Mouse (Mus musculus) kidney, postnatal 36 days (tissue): ENCODE data around the gene Gkap1.

Source experiments
- DNase-seq, 2 experiments: peaks; one replicate each; pipeline ENCODE4 v3.0.0; 2021 to 2022; ENCODE audit warnings: mixed read lengths in 2 of 2

Gkap1 gene

DNA sequence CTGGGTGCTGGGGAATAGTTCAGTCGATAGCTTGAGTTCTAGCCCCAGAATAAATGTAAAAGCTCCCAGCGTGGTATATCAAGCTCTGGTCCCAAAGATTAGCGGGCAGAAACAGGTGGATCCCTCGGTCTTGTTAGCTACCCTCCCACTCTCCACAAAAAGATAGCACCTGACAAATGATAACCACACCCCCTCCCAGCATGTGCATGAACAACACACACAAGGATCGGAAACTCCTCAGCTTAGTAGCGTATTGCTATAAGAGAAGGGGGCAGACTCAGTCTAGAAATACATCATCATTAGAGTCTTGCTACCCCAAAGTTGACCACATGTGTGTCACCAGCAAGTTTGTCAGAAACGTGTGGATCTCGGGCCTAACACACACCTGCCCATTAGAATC lies at the start of gene Gkap1:
Gene Gkap1 (minus strand): TSS at position 101 of the 400 bp plus-strand sequence.
- DNase-seq: no peak

DNA sequence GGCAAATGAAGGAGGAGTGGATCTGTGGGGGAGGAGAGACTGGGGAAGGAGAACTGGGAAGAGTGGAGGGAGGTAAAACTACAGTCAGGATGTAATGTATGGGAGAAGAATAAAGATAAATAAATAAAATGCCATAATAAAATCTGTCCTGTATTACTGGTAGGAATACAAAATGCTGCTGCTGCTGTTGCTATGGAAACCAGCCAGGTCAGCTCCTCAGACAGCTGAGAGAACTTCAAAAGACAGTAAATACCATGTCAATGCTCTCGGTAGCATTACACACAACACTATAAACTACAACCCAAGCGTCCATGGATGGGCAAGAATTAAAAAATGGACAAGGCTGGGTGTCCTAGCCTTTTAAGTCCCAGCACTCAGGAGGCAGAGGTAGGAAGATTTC lies 42.3 kb upstream of the Gkap1 start:
- DNase-seq: no peak

DNA sequence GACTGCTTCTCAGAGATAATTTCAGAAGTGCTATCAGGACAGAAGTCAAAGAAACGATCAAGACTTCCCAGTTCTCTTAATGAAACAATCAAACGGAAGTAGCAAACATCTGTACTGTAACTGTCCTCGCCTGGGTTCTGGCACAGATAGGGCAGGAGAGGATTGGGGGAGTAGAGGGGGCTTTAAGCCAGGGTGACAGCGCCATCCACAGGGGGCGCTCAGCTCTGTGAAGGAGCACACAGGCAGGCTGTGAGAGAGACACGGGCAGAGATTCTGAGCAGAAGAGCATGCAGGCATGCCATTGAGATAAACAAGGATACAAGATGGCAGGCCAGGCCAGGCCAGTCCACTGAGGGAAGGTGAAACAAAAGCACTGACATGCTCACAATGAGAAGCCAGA lies 39.5 kb upstream of the Gkap1 start:
- no peak for DNase-seq

DNA sequence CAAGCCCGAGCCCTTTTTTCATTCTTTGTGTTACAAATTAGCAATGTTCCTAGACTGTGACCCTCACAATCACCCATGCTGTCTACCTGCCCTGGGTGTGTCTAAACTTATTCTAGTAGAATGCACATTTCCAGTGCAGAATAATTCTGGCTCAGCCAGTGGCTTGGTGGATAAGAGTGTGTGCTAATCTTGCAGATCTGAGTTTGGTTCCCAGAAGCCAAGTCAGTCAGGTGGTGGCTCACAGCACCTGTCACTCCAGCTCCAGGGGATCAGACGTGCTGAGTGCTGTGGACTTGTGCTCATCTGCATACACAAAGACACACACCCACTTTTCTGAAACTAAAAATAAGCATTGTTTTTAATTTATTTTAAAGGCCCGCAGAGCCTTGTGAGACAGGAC lies 38.3 kb upstream of the Gkap1 start:
- no peak for DNase-seq

DNA sequence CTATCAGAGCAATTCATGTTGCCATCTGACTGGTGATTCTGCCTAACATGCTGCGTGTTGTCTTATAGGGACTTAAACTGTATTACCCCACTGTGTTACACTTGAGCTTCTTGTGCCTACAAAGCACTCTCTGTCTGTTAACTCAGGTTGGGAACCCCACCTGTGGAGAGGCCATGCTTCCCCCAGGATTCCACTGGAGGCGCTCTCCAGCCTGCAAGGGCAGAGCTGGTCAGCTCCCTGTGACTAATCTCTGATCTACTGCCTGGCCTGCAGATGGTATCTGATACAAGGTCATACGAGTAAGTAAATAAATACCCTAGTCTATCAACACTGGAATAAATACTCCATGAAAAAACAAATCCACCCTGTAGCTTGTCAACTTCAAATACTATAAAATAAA lies 35.9 kb upstream of the Gkap1 start:
- DNase-seq: peak; percentile 29 to 44

DNA sequence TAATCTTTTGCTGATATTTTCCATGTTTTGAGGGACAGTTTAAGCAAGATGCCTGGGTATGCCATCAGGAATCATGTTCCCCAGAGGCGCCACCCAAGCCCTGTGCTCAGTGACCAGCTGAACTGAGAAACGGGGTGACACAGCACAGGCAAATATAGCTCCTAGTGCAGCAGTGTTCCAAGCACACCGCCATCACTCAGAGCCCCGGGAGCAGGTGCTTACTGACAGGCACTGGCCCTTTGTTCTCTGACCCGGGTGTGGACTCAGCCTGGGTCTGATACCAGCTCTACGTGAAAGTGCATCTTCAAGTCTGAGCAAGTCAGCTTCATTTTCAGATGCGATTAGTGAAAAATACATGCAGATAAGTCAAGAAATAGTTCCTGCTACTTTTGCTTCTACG lies 34.0 kb upstream of the Gkap1 start:
- no peak for DNase-seq

DNA sequence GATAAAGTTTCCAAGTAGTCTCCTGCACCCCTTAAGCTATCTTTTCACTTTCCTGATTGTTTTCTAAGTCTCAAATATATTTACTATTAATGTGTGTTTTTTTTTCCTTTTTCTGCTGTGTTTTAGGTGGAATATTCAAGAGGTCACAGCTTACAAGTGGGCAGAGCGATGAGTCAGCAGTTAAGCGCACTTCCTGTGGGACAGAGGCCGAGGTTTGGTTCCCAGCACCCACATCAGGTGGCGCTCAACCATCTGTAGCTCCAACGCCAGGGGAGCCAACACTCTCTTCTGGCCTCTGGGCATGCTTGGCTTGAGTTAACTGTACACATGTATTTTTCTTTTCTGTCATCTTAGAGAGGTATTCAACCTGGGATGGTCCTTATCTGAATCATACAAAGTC lies 32.0 kb upstream of the Gkap1 start:
- no peak for DNase-seq

DNA sequence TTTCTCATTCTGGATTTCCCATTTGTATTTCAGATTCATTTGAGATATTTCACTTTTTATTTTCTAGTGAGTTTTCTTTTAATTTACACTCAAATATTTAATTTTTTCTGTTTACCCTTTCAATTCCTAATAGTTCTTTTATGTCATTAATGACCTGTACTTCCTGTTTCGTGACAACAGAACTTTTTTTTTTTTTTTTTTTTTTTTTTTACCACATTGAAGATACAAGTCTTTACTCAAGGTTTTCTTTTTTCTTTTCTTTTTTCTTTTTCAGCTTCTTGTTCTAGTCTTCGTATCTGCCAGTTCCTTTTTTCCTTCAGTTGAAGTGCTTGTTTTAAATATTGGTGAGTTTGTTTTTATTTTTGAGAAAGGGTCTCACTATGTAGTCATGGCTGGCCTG lies 29.7 kb upstream of the Gkap1 start:
- DNase-seq: no peak

DNA sequence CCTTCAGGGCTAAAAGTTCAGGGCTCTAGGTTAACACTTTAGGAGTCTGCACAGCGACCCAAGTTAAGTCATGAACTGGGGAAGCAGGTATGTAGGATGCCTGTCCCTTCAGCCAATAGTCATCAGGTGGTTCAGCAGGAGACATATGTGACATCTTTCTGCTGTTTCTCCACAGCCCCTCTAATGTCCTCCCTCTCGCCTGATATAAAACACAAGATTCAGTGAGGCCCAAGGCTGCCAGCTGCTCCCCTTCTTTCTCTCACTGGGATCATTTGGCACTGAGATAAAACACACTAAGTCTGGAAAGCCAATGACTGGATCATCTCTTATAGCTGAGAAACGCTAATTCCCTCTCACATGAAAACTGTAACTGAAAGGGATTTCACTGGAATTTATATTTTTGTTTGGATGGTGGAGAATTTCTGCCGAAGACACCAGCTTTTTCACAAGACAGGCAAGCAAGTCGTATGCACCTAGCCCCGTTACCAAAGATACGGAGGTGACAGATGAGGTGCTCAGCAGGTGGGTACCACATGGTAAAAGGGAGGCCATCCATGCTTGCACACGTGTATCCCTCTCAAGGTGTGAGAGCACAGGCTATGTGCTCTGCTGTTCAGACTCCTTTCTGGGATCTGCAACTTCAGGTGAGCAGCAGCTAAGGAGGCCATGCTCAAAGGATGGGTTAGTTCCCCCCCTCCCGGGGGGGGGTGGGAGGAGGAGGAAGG lies 27.1 kb upstream of the Gkap1 start:
- no peak for DNase-seq

DNA sequence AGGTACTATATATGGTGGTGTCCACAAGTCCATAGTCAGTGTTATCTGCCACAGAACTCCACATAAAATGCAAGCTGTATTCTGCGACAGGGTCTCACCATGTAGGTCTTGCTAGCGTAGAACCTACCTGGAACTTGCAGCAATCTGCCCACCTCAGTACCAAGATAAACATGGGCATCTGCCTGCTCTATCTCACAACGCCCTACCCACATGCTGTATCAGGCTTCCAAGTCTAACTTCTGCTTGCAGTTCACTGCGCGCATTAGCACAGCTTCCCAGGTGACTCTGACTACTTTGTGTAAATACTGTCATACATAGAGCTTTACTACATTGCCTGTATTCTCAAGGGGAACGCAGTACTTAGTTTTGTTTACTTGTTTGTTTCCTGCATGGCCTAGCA lies 26.5 kb upstream of the Gkap1 start:
- DNase-seq: no peak

DNA sequence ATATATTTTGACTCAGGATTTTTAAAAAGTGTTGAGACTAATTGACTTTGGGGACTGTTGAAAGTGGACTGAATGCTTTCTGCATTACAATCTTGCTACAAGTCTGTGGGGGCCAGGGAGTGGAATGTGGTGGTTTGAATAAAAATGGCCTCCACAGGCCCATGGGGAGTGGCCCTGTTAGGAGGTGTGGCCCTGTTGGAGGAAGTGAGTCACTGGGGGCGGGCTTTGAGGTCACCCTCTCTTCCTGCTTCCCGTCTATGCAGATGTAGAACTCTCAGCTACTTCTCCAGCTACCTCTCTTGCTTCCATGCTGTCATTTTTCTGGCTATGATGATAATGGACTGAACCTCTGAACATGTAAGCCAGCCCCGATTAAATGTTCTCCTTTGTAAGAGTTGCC lies 23.3 kb upstream of the Gkap1 start:
- DNase-seq: no peak

DNA sequence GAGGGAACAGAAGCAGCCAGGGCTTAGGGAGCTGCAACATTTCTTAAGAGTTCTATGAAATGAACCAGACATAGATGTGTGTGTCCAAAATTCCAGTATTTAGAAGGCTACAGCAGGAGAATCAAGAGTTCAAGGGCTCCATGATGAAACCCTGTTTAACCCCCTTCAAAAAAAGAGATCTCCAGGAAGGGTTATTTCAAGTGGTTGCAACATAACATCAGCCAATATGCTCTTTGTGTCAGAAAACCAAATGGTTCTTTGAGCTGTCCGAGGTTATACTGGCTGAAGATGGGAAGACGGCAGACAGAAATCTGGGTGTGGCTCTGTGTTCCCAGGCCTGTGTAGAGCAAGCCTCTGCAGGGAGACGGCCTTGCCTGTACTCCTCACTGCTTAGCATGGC lies 20.1 kb upstream of the Gkap1 start:
- no peak for DNase-seq

DNA sequence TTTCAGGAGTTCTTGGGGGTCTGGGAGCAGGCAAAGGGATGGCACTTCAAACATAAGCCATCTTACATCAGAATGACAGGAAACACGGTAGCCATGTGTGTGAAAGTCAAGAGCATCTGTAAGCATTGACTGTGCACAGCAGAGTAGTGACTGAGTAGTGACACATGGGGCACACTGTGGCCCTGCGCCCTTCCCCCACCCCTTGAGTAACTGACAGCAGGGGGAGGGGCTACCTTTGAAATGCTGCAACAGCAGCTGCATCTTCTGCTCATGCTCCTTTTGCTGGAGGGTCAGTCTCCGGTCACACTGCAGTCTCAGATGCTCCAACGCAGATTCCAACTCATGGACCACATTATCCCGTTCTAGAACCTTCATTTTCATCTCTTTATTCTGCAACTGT lies 17.3 kb upstream of the Gkap1 start:
- no peak for DNase-seq

DNA sequence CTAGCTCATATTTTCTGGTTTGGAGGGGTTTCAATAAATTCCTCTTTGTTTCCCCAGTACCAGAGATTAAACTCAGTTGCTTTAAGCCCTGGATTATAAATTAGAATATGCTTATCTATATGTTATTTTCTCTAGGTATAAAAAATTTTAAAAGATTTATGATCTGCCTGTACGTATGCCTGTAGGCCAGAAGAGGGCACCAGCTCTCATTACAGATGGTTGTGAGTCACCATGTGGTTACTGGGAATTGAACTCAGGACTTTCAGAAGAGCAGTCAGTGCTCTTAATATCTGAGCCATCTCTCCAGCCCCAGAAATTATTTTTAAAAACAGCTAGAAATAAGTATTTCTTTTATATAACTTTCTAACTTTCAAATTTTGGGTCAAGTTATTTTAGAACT lies 13.8 kb upstream of the Gkap1 start:
- DNase-seq: no peak

DNA sequence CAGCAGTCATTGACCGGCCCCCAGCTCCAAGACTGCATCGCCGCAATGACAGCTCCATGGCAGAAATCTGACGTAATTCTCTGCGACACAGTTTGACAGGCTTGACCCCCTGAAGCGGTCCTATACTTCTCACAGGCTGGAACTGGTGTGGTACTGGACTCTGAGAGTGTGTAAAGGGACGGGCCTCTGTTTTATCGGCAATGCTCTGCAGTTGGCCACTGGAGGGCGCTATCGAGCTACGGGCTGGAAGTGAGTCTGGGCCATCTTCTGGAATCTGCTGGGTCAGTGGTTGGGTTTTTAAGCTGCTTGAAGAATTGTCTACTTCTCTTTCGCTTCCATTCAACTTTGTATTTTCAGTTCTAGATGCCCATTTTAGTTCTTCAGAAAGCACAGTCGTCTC lies 12.3 kb upstream of the Gkap1 start:
- peak; percentile 76 to 94 for DNase-seq

DNA sequence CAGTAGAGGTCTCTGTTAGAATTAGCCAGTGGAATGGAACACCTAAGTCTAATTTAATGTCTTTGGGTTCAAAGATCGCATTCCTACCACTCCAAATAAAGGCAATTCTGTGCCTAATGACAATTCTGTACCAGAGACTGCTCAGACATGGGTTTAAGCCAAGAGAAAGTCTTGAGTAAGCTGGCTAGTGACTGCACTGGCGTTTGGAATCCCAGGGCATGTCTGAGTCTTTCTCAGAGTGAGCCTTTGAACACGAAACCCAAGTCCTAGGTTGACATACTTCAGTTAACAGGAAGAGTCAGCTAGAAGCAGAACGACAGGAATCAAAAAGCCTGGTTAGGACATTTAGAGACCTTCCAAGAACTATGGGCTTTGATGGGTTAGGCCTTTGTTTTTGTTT lies 8.0 kb upstream of the Gkap1 start:
- DNase-seq: peak; percentile 34 to 81

DNA sequence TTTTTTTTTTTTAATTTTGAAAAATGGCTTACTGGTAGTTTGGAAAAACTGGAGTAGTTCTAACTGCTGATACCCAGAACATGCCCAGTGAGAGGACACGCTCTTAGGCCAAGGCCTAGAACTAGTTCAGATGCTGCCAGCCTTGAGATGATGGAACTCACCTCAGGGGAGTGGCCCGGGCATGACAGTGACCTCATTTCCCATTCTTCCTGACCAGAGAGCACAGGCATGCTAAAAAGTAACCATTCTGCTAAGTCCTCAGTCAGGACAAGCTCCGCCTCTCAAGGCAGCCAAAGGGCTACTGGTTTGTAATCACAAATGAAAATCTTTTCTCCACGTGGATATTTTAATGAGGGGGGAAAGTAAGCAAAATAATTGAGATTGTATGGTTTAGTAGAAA lies 6.4 kb upstream of the Gkap1 start:
- peak; percentile 59 to 61 for DNase-seq

DNA sequence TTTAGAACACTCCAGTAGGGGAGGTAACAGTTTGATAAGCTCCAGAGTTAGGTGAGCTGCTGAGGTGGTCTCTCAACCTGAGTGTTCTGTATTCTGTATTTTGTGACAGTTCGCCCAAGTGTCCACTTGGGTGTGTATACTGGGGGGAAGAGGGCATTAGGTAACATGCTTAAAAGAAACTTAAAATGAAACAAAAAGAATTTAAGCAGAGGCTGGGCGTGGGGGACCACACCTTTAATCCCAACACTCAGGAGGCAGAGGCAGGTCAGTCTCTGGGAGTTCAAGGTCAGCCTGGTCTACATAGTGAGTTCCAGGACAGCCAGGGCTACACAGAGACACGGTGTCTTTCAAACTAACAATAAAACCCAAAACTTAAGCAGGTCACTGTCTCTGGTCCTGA lies 5.0 kb upstream of the Gkap1 start:
- no peak for DNase-seq

DNA sequence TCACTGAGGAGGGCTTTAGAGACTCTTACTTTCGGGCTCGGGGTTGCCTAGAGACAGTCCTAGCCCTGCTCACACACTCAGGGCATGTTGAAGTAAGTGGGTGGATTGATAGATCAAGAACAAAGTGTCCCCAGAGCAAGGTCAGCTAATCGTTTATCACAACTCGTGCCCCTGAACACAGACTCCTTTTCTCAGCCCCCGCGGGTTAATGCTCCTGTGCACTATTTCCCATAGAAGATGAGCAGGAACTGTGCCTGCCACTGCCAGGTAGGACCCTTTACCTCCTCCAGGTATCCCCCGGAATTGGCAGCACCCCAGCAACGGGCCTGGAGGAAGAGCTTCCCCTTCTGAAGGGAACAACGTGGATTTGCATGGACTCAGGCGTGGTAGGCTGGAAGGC lies 757 bp upstream of the Gkap1 start:
- DNase-seq: no peak

DNA sequence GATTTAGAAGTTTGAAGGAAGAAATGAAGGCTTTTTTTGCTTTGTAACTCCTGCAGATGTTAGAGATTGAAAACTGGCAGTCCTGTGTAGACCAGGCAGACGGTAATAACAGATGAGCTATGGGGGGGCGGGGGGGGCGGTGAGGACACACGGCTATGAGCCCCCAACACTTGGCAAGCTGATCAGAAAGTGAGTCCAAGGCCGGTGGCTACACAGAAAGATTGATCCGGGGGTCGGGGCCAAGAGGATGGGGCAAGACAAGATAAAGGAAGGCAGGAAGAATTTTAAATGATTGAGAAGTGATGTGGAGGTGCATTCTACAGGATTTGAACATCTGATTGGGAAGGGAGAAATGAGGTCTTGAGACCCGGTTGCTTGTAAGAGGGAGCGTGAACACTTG lies 423 bp downstream of the Gkap1 start:
- DNase-seq: no peak

DNA sequence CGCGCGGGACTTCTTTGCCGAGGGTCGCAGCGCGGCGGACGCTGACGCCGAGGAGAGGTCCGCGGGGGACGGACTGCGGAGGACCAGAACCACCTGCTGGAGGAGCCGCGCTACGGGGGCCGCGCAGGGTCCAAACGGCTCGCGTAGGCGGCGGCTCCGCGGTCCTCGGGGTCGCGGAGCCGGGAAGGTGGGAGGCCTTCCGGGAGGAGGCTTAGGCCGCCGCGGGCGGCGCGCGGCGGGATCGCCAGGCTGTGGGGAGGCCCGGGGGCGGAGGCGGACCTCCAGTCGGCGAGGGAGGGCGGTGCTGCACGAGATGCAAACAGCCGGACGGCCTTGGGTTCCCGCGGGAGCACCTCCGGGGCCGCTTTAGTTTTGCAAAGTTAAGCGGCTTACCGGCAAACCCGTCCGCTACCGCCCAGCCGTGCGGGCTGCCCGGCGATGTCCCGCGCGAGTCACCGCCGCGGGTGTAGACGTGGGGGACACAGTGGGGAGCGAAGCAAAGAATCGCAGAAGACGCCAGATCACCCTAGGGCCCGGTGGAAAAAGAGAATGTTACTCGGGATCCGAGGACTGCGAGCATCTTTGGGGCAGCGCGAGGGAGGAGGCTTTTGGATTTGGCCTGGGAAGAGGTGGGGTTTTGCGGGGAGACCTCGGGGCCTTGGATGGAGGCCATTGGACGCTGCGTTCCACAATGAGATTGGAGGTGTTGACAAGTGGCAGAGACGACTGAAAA lies 1.1 kb downstream of the Gkap1 start:
- DNase-seq: peak; percentile 77 to 82

DNA sequence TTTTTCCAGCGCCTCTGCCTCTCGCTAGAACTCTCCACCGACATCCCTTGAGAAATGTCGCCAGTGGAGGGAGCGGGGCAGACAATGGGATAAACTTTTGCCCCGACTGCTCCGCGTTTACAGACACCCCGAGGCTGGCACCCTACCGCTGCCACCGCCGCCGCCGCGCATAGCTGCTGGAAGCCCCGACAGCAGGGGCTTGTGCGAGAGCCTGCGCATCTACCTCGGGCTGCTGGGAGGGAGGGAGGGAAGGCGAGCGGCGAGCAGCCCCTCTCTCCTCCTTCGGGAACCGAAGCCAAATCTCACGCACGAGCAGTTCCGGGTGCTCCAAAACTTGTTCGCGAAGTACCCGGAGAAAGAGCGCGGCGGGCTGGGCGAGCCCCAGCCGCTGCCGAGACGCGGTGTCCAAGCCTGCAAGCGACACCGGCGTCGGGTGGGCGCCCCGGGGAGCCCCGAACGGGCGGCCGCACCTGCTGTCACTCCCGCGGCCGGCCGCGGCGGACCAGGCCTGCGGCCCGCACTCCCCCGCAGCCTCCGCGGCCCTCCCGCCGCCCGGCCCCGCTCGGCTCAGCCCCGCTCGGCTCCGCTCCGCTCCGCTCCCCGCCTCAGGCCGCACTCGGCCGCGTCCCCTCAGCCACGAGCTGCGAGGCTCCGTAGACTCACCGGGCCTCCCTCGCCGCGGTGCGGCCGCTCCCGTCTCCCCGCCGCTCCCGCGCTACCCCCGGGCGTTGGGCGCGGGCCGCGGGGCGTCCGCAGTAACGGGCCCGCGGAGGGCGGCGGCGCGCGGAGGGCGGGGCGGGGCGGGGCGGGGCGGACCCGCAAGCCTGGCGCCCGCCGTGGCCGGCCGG lies 1.9 kb downstream of the Gkap1 start:
- peak; percentile 16 to 61 for DNase-seq

DNA sequence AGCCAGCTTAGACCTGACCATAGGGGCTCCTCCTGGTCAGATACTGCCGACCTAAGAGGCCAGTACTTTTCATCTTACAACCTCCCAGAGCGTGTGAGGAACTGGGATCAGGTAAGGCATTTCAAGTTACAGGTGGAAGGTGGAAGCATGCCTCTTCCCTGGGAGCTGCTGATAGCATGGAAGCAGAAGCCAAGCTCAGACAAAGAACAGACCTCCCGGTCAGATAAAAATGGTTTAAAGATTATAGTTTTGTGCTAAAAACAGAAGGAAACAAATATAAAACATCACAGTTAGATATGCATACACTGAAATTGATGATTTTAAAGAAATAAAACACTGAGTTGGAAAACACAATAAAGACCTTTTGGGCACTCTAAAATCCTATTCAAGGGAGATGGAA lies 8.6 kb downstream of the Gkap1 start:
- no peak for DNase-seq

DNA sequence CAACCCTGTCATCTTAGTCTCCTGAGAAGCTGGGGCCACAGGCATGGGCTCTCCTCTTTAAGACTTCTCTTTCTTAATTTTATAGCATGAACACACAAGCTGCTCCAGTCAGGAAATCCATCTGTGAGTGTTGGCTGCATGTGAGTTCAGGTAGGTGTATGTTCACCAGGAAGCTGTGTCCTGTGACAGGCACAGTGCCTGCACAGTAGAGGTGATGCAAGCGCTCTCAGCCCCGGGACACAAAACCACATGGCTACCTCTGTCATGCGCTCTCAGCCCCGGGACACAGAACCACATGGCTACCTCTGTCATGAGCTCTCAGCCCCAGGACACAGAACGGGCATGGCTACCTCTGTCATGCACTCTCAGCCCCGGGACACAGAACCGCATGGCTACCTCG lies 12.0 kb downstream of the Gkap1 start:
- DNase-seq: no peak
